Mouse (Mus musculus): ENCODE data around the gene Lrrn4. TPM values are rescaled to one million over a fixed set of nuclear protein-coding genes. Genes with fewer than 3 reads are reported as not detected.

Lrrn4 gene
- total and polyA plus RNA-seq, 2 experiments from 2014 or later, result 0.70 to 1.3 TPM

DNA sequence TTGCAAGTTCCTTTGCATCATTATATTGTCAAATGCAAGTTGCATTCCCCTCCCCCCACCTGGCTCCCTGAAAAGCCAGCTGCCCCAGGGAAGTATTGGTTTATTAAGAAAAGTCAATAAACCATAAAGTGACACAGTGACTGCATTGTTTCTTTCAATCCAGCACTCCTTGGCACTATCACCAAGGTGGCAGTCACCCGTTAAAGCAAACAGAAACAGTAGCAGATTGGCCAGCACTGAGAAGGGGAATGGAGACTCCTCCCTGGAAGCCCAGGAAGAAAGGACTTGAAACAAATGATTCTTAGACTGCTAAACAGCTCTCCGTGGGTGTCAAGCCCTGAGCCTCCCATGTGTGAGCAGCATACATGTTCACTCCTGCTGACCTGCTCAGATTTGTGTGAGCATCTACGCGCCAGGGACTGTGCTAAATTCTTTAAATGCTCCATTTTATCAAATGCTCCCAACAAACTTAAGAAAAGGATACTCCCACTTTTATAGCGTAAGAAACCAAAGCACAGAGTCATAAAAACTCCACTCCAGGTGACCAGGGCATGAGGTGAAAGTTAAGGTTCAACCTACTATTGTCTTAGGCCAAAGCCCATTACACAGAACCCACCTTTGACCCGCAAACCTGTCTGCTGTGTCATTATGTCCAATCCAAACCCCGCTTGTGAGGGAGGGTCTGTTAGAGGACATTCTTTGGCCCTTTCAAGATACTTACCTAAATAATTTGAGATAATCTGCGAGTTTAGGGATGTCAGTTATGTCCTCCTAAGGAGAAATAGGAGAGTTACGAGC is 41.6 kb upstream of the Lrrn4 start:
- no peak overlapping the region for H3K4me3 ChIP-seq (ENCODE audit: low read depth, low read length)
- DNase-seq (ENCODE audit: low spot score), result no peak
- no peaks in the 10 kb centered on the region for H3K36me3 ChIP-seq (ENCODE audit: insufficient read depth, low read length)
- ATAC-seq (ENCODE audit: low FRiP score), result no peak
- no peak overlapping the region for H3K4me2 ChIP-seq (ENCODE audit: low read depth, low read length, poor library complexity, severe bottlenecking)
- WGBS, result 76% methylated on average over 9 of the region's 9 CpGs
- no peaks in the 10 kb centered on the region for H3K9me3 ChIP-seq (ENCODE audit: low read length)
- no peak overlapping the region for H3K27ac ChIP-seq (ENCODE audit: low read depth, low read length)
- no peak overlapping the region for H3K9ac ChIP-seq (replicated peaks; ENCODE audit: low read length, poor library complexity, severe bottlenecking)
- no peaks in the 10 kb centered on the region for H3K27me3 ChIP-seq (ENCODE audit: insufficient read depth, low read length)
- no peaks in the 10 kb centered on the region for H3K4me1 ChIP-seq (ENCODE audit: insufficient read depth, low read length)
- no peak for TF ChIP-seq CTCF (IDR thresholded peaks at IDR 0.05)

DNA sequence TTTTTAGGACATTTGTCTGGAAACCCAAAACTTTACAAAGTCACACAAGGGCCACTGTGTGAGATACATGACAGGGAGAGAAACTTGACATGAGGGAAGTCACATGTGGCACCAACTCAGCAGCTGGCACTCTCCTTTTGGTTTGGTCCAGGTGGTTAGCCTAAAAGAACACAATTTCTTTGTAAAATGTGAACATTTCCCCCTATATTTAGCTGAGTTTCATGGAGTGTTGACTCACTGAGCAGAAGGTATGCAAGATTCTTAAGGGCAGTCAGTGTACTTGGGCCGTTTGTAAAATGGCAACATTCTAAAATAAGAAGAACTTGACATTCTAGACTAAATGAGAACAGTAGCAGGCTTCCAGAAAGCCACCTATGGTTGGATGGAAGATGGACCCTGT is 34.1 kb upstream of the Lrrn4 start:
- Histone ChIP-seq H3K36me3 (ENCODE audit: insufficient read depth, low read length) (no peaks in the 10 kb centered on the region), H3K27me3 (ENCODE audit: insufficient read depth, low read length) (no peaks in the 10 kb centered on the region), H3K4me2 (ENCODE audit: low read depth, low read length, poor library complexity, severe bottlenecking) (no peak overlapping the region), H3K9ac (replicated peaks; ENCODE audit: low read length, poor library complexity, severe bottlenecking) (no peak overlapping the region), H3K4me3 (ENCODE audit: low read depth, low read length) (no peak overlapping the region), H3K27ac (ENCODE audit: low read depth, low read length) (no peak overlapping the region), H3K9me3 (ENCODE audit: low read length) (no peaks in the 10 kb centered on the region; the same call in 1 of the 2 replicates), H3K4me1 (ENCODE audit: insufficient read depth, low read length) (no peaks in the 10 kb centered on the region)
- DNase-seq (ENCODE audit: low spot score) (no peak), ATAC-seq (ENCODE audit: low FRiP score) (no peak)
- no peak for TF ChIP-seq CTCF (IDR thresholded peaks at IDR 0.05)
- WGBS, result 73% methylated on average over 1 of the region's 1 CpGs

DNA sequence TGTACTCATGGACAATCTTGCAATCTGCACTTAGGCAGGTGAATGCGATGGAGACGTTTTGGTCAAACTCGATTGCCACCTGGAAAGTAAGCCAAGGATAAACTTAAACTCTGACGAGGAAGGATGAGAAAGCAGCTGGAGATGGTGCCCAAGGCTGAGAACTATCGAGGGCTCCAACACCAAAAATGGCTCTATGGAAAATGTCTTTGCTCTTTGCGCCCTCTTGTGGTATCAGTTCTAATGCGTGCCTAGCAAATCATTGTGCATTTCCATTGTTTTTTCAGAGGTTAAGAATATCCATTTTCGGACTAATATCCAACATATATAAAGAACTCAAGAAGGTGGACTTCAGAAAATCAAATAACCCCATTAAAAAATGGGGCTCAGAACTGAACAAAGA is 26.1 kb upstream of the Lrrn4 start:
- H3K27me3 ChIP-seq (ENCODE audit: insufficient read depth, low read length), result no peaks in the 10 kb centered on the region
- no peak overlapping the region for H3K4me3 ChIP-seq (ENCODE audit: low read depth, low read length)
- TF ChIP-seq CTCF (IDR thresholded peaks at IDR 0.05), result peak; percentile 38
- H3K4me2 ChIP-seq (ENCODE audit: low read depth, low read length, poor library complexity, severe bottlenecking), result no peak overlapping the region
- no peak for ATAC-seq (ENCODE audit: low FRiP score)
- no peaks in the 10 kb centered on the region; the same call in 1 of the 2 replicates for H3K9me3 ChIP-seq (ENCODE audit: low read length)
- H3K4me1 ChIP-seq (ENCODE audit: insufficient read depth, low read length), result no peaks in the 10 kb centered on the region
- H3K36me3 ChIP-seq (ENCODE audit: insufficient read depth, low read length), result no peaks in the 10 kb centered on the region
- WGBS, result 32% methylated on average over 8 of the region's 8 CpGs
- H3K9ac ChIP-seq (replicated peaks; ENCODE audit: low read length, poor library complexity, severe bottlenecking), result no peak overlapping the region
- no peak overlapping the region for H3K27ac ChIP-seq (ENCODE audit: low read depth, low read length)
- DNase-seq (ENCODE audit: low spot score), result peak; percentile 41

DNA sequence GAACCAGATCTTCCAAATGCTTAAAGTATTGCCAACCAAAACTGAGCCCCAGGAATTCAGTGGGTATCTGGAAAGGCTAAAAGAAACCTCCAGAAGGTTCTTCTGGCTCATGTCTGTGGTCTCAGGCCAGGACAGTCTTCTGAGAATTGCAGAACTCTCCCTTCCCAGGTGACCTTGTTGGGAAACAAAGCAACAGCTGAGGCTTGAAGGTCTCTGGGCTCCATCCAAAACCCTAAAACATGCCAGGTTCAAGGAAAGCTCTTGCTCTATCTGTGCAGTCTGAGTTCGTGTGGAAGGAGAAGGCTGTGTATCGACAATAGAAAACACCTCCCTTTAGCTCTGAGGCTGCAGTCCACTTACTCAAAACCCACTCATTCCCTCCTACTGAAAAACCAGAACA is 24.3 kb upstream of the Lrrn4 start:
- H3K4me1 ChIP-seq (ENCODE audit: insufficient read depth, low read length), result no peaks in the 10 kb centered on the region
- H3K4me3 ChIP-seq (ENCODE audit: low read depth, low read length), result no peak overlapping the region
- DNase-seq (ENCODE audit: low spot score) (no peak), ATAC-seq (ENCODE audit: low FRiP score) (no peak)
- no peaks in the 10 kb centered on the region for H3K36me3 ChIP-seq (ENCODE audit: insufficient read depth, low read length)
- TF ChIP-seq CTCF (IDR thresholded peaks at IDR 0.05), result no peak
- H3K9me3 ChIP-seq (ENCODE audit: low read length), result no peaks in the 10 kb centered on the region
- no peak overlapping the region for H3K4me2 ChIP-seq (ENCODE audit: low read depth, low read length, poor library complexity, severe bottlenecking)
- H3K9ac ChIP-seq (replicated peaks; ENCODE audit: low read length, poor library complexity, severe bottlenecking), result no peak overlapping the region
- H3K27ac ChIP-seq (ENCODE audit: low read depth, low read length), result no peak overlapping the region
- H3K27me3 ChIP-seq (ENCODE audit: insufficient read depth, low read length), result no peaks in the 10 kb centered on the region
- WGBS, result 75% methylated on average over 2 of the region's 2 CpGs

DNA sequence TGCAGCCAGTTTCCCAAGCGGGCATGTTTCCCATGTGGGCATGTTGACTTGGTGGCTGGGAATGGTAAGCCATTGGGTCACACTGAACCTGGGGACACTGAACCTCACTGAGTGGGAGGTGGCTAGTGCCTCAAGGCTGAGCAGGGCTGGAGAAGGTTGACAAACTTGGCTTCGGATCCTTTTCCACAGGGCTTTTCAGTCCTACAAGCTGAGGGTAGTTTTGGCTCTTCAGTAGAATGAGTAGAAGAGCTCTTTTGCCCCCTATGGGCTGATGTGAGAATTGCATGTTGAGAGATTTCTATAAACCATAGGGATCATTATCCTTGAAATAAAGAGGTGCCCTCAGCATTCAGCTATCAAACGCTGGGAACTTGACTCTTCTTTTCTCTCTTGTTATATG is 22.8 kb upstream of the Lrrn4 start:
- Histone ChIP-seq H3K27me3 (ENCODE audit: insufficient read depth, low read length) (no peaks in the 10 kb centered on the region), H3K4me1 (ENCODE audit: insufficient read depth, low read length) (no peaks in the 10 kb centered on the region), H3K4me2 (ENCODE audit: low read depth, low read length, poor library complexity, severe bottlenecking) (no peak overlapping the region), H3K36me3 (ENCODE audit: insufficient read depth, low read length) (no peaks in the 10 kb centered on the region), H3K9ac (replicated peaks; ENCODE audit: low read length, poor library complexity, severe bottlenecking) (no peak overlapping the region), H3K4me3 (ENCODE audit: low read depth, low read length) (no peak overlapping the region), H3K27ac (ENCODE audit: low read depth, low read length) (no peak overlapping the region), H3K9me3 (ENCODE audit: low read length) (no peaks in the 10 kb centered on the region)
- DNase-seq (ENCODE audit: low spot score) (peak; percentile 77), ATAC-seq (ENCODE audit: low FRiP score) (no peak)
- peak; percentile 71 for TF ChIP-seq CTCF (IDR thresholded peaks at IDR 0.05)
- 39% methylated on average over 3 of the region's 3 CpGs for WGBS

DNA sequence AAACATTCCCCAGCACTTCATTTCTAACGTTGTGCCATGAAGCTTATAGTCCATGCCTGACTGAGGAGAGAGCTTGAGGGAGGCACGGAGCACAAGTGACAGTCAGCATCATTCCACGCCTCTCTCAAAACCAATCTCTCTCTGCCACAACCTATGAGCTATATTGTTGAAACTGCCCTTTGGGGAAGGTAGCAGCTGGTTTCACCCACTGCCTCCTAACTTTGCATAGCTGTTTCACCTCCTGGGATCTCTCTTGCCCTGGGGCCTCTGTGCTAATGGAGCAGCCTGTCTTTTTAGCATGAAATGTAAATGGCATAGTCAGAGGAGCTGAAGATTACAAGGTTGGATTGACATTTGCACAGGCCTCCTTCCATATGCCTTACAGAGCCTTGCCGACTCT is 21.4 kb upstream of the Lrrn4 start:
- H3K27me3 ChIP-seq (ENCODE audit: insufficient read depth, low read length), result no peaks in the 10 kb centered on the region
- DNase-seq (ENCODE audit: low spot score) (no peak), ATAC-seq (ENCODE audit: low FRiP score) (no peak)
- no peak overlapping the region for H3K4me2 ChIP-seq (ENCODE audit: low read depth, low read length, poor library complexity, severe bottlenecking)
- H3K9ac ChIP-seq (replicated peaks; ENCODE audit: low read length, poor library complexity, severe bottlenecking), result no peak overlapping the region
- H3K27ac ChIP-seq (ENCODE audit: low read depth, low read length), result no peak overlapping the region
- H3K4me1 ChIP-seq (ENCODE audit: insufficient read depth, low read length), result no peaks in the 10 kb centered on the region
- no peak for TF ChIP-seq CTCF (IDR thresholded peaks at IDR 0.05)
- 69% methylated on average over 3 of the region's 4 CpGs for WGBS
- H3K36me3 ChIP-seq (ENCODE audit: insufficient read depth, low read length), result no peaks in the 10 kb centered on the region
- no peak overlapping the region for H3K4me3 ChIP-seq (ENCODE audit: low read depth, low read length)
- no peaks in the 10 kb centered on the region for H3K9me3 ChIP-seq (ENCODE audit: low read length)
